Mouse (Mus musculus) forebrain, embryonic 16.5 days (tissue): ENCODE measurements at regions not wholly inside any gene's neighbourhood (a gene's known extent, or its start where the extent isn't known, plus 50 kb on each side); places are given as distances from the start of the nearest gene placed in this dataset.
A peak's percentile ranks its signal among the peaks of the same experiment; 100 is the strongest.

ENCODE experiments used
- ATAC-seq: fragments of 200-750 bp; cut with Nextera tagmentation; 2 replicates; pipeline ENCODE4 v1.8.0; 2017; ENCODE audit warnings: mild to moderate bottlenecking, moderate library complexity
- H3K27ac ChIP-seq: fragments of 300-500 bp; sonication (generic); 2 replicates; pipeline ENCODE4 v1.5.1; 2014; ENCODE audit warnings: low read length, control low read depth
- H3K27me3 ChIP-seq: fragments of 300-500 bp; sonication (generic); replicated peaks from 2 replicates; pipeline ENCODE4 v1.6.1; 2014; ENCODE audit warnings: low read length; ENCODE audit not compliant: control insufficient read depth, insufficient read depth
- H3K36me3 ChIP-seq: fragments of 300-500 bp; sonication (generic); 2 replicates; pipeline ENCODE4 v1.6.1; 2014; ENCODE audit not compliant: control insufficient read depth, insufficient read depth
- H3K4me1 ChIP-seq: fragments of 300-500 bp; sonication (generic); replicated peaks from 2 replicates; pipeline ENCODE4 v1.6.1; 2014; ENCODE audit warnings: low read length; ENCODE audit not compliant: control insufficient read depth, insufficient read depth
- H3K4me2 ChIP-seq: fragments of 300-500 bp; sonication (generic); 2 replicates; pipeline ENCODE4 v1.6.1; 2014; ENCODE audit warnings: mild to moderate bottlenecking, low read length, control low read depth
- H3K4me3 ChIP-seq: fragments of 300-500 bp; sonication (generic); replicated peaks from 2 replicates; pipeline ENCODE4 v1.5.1; 2014; ENCODE audit warnings: mild to moderate bottlenecking, low read length, control low read depth
- H3K9ac ChIP-seq: fragments of 300-500 bp; sonication (generic); replicated peaks from 2 replicates; pipeline ENCODE4 v1.6.1; 2014; ENCODE audit warnings: low read depth, low read length, control low read depth
- H3K9me3 ChIP-seq: fragments of 300-500 bp; sonication (generic); 2 replicates; pipeline ENCODE4 v1.6.1; 2016; ENCODE audit warnings: low read length; ENCODE audit not compliant: control insufficient read depth
- WGBS: fragments of 180-500 bp; shearing (Covaris S2); extraction: QIAGEN DNeasy Blood & Tissue Kit; methylation state at CpG from one replicate; pipeline ENCODE4 v1.1.7; 2014; 5-methylcytosine and 5-hydroxymethylcytosine counted together

DNA sequence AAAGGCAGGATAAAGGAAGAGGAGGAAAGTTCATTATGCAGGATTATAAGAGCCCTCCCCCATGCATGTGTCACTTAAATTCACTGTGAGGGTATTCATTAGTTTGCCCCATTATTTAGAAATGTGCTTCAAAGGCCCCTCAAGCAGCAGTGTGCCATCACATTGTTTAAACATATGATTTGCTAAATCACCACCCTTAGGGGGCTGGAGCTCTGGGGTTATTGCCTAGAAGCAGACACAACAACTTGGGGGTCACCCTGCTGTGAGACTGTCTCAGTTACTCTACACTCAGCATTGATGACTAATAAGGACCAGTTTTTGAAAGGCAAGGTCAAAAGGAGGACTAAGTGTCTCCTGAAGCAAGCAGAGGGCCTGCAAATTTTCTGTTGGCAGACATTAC lies 285.4 kb upstream of the Plxna2 start:
- H3K9me3 ChIP-seq = no peaks in the 10 kb centered on the region
- H3K4me2 ChIP-seq = no peak overlapping the region
- H3K9ac ChIP-seq = no peak overlapping the region
- H3K27me3 ChIP-seq = no peaks in the 10 kb centered on the region
- H3K4me1 ChIP-seq = peaks cover 12% of the 10 kb centered on the region
- H3K36me3 ChIP-seq = no peaks in the 10 kb centered on the region
- no peak overlapping the region; the same call in 1 of the 2 replicates for H3K27ac ChIP-seq
- ATAC-seq = peak; percentile 55
- H3K4me3 ChIP-seq = no peak overlapping the region

DNA sequence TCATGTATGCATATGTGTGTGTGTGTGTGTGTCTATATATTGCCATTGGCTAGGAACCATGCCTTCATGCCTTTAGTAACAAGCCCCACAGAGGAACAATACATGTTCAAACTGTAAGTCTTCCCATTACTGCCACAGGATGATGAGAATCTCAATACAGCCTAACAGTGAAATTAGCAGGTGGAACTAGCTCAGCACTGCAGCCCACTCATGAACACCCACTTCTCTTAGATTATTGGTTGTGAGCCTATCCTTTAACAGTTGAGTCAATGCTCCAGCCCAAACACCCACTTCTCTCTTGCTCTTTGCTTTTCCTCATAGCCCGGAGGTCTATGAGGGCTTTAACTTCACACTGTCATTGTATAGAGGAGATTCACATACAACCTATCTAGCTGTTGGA lies 287.5 kb upstream of the Plxna2 start:
- H3K36me3 ChIP-seq = no peaks in the 10 kb centered on the region
- 97% methylated on average over 1 of the region's 1 CpGs for WGBS
- H3K9ac ChIP-seq = no peak overlapping the region
- H3K9me3 ChIP-seq = no peaks in the 10 kb centered on the region; the same call in 1 of the 2 replicates
- no peak overlapping the region for H3K27ac ChIP-seq
- H3K4me2 ChIP-seq = no peak overlapping the region
- H3K27me3 ChIP-seq = no peaks in the 10 kb centered on the region
- H3K4me3 ChIP-seq = no peak overlapping the region
- peaks cover 6% of the 10 kb centered on the region for H3K4me1 ChIP-seq
- no peak for ATAC-seq

DNA sequence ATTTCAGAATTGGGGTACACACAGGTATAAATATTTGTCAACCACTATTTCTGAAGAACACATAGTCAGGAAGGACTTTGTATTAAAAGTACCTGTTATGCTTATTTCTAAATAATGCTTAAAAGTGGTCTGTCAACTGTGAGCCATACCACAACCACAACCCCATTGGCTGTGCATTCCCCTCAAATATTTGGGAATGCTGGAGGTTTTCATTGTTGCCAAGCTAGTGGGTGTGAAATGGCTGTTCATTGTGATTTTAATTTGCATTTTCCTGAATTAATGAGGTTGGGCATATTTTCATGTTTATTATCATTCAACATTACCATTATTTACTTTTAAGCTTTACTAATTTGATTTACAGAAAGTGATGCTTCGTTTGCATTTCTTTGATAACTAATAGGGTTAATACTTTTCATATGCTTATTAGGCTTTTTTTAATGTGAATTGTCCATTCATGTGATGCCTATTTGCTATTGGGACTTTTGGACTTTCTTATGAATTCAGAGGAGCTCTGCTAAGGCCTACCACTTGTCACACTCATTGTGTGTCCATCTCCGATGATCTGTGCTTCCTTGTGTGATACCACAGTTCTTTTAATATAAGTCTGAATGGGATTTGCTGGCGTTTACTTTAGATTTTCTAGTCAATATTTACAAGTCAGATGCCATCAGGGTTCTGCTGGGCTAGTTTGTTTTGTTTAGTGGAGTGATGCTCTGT lies 297.5 kb upstream of the Plxna2 start:
- no peak overlapping the region for H3K9ac ChIP-seq
- H3K4me2 ChIP-seq = no peak overlapping the region
- H3K27me3 ChIP-seq = no peaks in the 10 kb centered on the region
- no peaks in the 10 kb centered on the region for H3K9me3 ChIP-seq
- no peak overlapping the region for H3K4me3 ChIP-seq
- ATAC-seq = no peak
- 27% methylated on average over 3 of the region's 3 CpGs for WGBS
- peaks cover 4% of the 10 kb centered on the region; the same call in 1 of the 2 replicates for H3K4me1 ChIP-seq
- no peaks in the 10 kb centered on the region for H3K36me3 ChIP-seq
- H3K27ac ChIP-seq = no peak overlapping the region

DNA sequence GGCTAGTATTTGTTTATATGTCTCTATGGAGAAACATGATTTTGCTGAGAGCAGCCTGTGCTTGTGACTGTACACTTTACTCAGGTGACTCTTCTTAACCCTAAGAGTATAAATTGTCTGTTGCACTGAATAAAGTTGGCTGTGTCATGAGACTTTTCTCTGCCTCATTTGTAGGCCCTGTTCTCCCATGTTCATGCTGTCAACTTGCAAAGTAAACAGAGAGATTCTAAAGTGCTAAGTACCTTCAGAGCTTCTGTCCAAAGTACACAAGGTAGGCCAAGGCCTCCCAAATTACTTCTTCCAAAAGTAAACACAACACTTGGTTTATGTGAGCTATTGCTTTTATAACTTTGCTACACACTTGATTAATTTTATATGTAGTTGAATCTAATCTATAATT lies 299.7 kb upstream of the Plxna2 start:
- Histone ChIP-seq H3K9ac (no peak overlapping the region), H3K4me1 (peaks cover 4% of the 10 kb centered on the region; the same call in 1 of the 2 replicates), H3K4me2 (no peak overlapping the region), H3K27ac (no peak overlapping the region), H3K36me3 (no peaks in the 10 kb centered on the region), H3K4me3 (no peak overlapping the region), H3K9me3 (no peaks in the 10 kb centered on the region), H3K27me3 (no peaks in the 10 kb centered on the region)
- no peak for ATAC-seq

DNA sequence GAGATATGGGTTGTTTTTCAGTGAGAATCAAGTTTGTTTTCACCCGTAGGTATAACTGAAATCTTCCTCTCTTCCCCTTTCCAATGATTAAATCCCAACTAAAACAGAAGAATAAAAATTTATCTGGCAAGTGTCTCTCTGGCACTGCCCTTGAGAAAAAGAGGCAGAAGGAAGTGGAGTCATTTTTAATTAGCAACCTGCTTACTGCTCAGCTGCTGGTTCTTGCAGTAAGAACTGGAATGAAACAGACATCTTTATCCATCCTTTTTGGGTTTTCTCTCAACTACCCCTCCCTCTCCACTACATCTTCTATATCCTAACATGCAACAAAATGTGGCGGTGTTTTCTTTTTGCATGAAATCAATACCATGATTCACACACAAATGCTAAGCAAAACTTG lies 302.4 kb upstream of the Plxna2 start:
- peak overlapping the region; percentile 60 for H3K27ac ChIP-seq
- no peak overlapping the region for H3K4me2 ChIP-seq
- WGBS = 72% methylated on average over 2 of the region's 2 CpGs
- no peak overlapping the region for H3K4me3 ChIP-seq
- no peak overlapping the region for H3K9ac ChIP-seq
- H3K9me3 ChIP-seq = no peaks in the 10 kb centered on the region
- ATAC-seq = peak; percentile 36; the same call in 1 of the 2 replicates
- H3K36me3 ChIP-seq = no peaks in the 10 kb centered on the region
- H3K27me3 ChIP-seq = no peaks in the 10 kb centered on the region
- peaks cover 7% of the 10 kb centered on the region; the same call in 1 of the 2 replicates for H3K4me1 ChIP-seq

DNA sequence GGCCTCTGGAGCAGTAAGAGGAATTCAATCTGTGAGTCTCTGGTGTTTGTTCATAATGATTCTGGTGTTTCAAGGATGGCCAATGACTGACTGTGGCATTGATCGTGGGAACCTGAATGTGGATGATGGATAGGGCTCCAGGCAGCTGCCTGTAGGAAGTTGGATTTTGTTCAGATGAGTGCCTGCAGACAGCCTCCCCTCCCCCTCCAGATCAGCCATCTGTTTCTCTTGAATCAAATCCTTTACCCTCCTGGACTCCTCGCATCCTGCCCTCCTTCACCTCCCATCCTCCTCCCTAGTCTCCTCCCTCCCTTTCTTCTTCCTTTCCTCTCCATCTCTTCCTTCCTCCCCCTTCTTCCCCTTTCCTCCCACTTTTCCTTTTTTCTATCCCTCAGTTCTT lies 307.6 kb upstream of the Plxna2 start:
- no peaks in the 10 kb centered on the region for H3K36me3 ChIP-seq
- ATAC-seq = peak; percentile 57
- H3K9me3 ChIP-seq = no peaks in the 10 kb centered on the region
- peaks cover 3% of the 10 kb centered on the region; the same call in 1 of the 2 replicates for H3K4me1 ChIP-seq
- no peaks in the 10 kb centered on the region for H3K27me3 ChIP-seq
- H3K27ac ChIP-seq = no peak overlapping the region; the same call in 1 of the 2 replicates
- H3K9ac ChIP-seq = no peak overlapping the region
- 11% methylated on average over 2 of the region's 2 CpGs for WGBS
- H3K4me2 ChIP-seq = no peak overlapping the region
- H3K4me3 ChIP-seq = no peak overlapping the region

DNA sequence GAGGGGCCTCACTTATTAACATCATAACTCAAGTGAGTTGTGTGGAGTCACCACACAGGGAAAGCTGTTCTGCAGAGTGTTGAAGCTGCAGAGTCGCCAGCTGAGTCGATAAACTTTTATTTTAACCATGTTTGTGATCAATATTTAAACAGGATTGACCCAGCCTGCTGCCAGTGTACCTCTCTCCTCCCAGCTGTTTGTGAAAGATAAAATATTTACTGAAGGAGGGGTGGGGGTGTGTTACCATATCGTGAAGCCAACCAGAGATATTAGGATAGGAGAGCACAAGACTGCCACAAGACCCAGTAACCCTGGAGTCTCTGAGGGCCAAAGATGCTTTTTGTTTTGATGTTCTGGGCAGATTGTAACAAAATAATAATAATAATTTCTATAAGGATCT lies 309.4 kb upstream of the Plxna2 start:
- no peak for ATAC-seq

DNA sequence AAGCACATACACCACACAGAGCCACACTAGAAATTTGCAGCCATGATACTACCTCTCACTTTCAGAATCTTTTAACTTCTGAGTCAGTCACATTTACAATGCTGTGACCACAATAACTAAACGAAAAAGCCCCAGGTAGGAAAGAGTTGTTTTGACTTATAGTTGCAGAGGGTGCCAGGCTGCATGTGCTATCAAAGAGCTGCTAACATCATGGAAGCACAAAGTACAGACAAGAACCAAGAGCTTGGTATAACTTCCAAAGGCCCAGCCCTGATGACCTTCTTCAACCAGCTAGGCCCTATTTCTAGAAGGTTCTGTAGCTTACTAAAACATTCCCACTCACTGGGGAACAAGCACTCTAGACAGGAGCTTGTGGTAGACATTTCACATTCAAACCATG lies 314.1 kb upstream of the Plxna2 start:
- Histone ChIP-seq H3K4me3 (no peak overlapping the region), H3K4me1 (peaks cover 2% of the 10 kb centered on the region; the same call in 1 of the 2 replicates), H3K36me3 (no peaks in the 10 kb centered on the region), H3K9me3 (no peaks in the 10 kb centered on the region), H3K27me3 (no peaks in the 10 kb centered on the region), H3K4me2 (no peak overlapping the region), H3K9ac (no peak overlapping the region), H3K27ac (no peak overlapping the region)
- no peak for ATAC-seq
- WGBS = 67% methylated on average over 1 of the region's 1 CpGs

More for the DNA sequence above, 309.4 kb upstream of the Plxna2 start:
- WGBS = 95% methylated on average over 3 of the region's 3 CpGs
- Histone ChIP-seq H3K9ac (no peak overlapping the region), H3K27me3 (no peaks in the 10 kb centered on the region), H3K4me3 (no peak overlapping the region), H3K9me3 (no peaks in the 10 kb centered on the region), H3K4me2 (no peak overlapping the region), H3K4me1 (peaks cover 3% of the 10 kb centered on the region; the same call in 1 of the 2 replicates), H3K27ac (no peak overlapping the region), H3K36me3 (no peaks in the 10 kb centered on the region)

DNA sequence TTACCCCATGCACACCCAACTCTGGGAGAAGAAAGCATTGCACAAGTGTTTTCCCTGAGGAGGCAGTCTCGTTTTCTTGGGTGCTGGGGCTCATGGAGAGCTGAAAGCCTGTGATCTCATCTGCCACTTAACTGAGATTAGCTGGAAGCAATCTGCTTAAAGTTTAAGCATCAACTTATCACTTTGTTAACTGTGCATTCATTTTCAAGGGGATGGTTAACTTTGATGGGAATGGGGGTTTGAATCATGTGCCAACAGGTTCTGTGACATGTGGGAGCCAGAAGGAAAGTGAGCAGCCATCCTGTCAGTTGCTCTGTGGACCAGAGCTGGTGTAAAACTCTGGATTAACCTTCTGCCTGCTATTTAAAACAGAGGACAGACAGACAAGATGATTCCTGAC lies 315.2 kb upstream of the Plxna2 start:
- ATAC-seq = peak; percentile 26; the same call in 1 of the 2 replicates
- WGBS = 16% methylated on average over 1 of the region's 1 CpGs
- Histone ChIP-seq H3K36me3 (no peaks in the 10 kb centered on the region), H3K27me3 (no peaks in the 10 kb centered on the region), H3K4me2 (no peak overlapping the region), H3K4me3 (no peak overlapping the region), H3K9me3 (no peaks in the 10 kb centered on the region), H3K4me1 (peaks cover 2% of the 10 kb centered on the region; the same call in 1 of the 2 replicates), H3K9ac (no peak overlapping the region), H3K27ac (no peak overlapping the region)
